Mouse (Mus musculus) gastrocnemius, postnatal 4 days (tissue): ENCODE measurements around the gene Fam155a. TPM values are rescaled to one million over a fixed set of nuclear protein-coding genes. Genes with fewer than 3 reads are reported as not detected.
"Not testable (repeated sequence)": the region's sequence is repeated elsewhere in the genome, so short reads cannot be mapped to it uniquely, and the experiment has no call there.

Experiments used
- DNase-seq, 2 experiments: peaks; one replicate each; pipeline ENCODE4 v3.0.0; 2021 to 2022; ENCODE audit warnings: low spot score in 2 of 2, mixed read lengths in 2 of 2
- total RNA-seq, 2 experiments: library from RNA; stranded (reverse); gene quantifications; 2 replicates each; pipeline ENCODE4 v1.2.3; 2021

Fam155a gene
- total RNA-seq, 2 experiments from 2014 or later, result 1.1 to 1.2 TPM

GRCm38 (mm10) chr8:9404651-9405050 lies 366.3 kb downstream of the Fam155a start:
- no peak for DNase-seq

GRCm38 (mm10) chr8:9402393-9402792 lies 368.6 kb downstream of the Fam155a start:
- no peak for DNase-seq

- no peak for DNase-seq
Observed at GRCm38 (mm10) chr8:9398606-9399263, 372.2 kb downstream of the Fam155a start.

- no peak for DNase-seq
Observed at GRCm38 (mm10) chr8:9398040-9398439, 372.9 kb downstream of the Fam155a start.

- DNase-seq, result no peak
Observed at GRCm38 (mm10) chr8:9394670-9395069, 376.3 kb downstream of the Fam155a start.

- no peak for DNase-seq
Observed at GRCm38 (mm10) chr8:9393246-9393645, 377.7 kb downstream of the Fam155a start.

- not testable (repeated sequence) for DNase-seq
Observed at GRCm38 (mm10) chr8:9390229-9390628, 380.7 kb downstream of the Fam155a start.

GRCm38 (mm10) chr8:9369201-9369600 lies 401.8 kb downstream of the Fam155a start:
- no peak for DNase-seq

GRCm38 (mm10) chr8:9367721-9368120 lies 403.2 kb downstream of the Fam155a start:
- DNase-seq, result no peak

GRCm38 (mm10) chr8:9365381-9365780 lies 405.6 kb downstream of the Fam155a start:
- no peak for DNase-seq

- peak in 1 of 2 experiments; percentile 20 for DNase-seq
Observed at GRCm38 (mm10) chr8:9348523-9349135, 422.3 kb downstream of the Fam155a start.

GRCm38 (mm10) chr8:9347163-9347562 lies 423.8 kb downstream of the Fam155a start:
- no peak for DNase-seq

- no peak for DNase-seq
Observed at GRCm38 (mm10) chr8:9344136-9344535, 426.8 kb downstream of the Fam155a start.

- DNase-seq, result no peak
Observed at GRCm38 (mm10) chr8:9342998-9343397, 428.0 kb downstream of the Fam155a start.

GRCm38 (mm10) chr8:9342593-9342992 lies 428.4 kb downstream of the Fam155a start:
- DNase-seq, result no peak

- DNase-seq, result no peak
Observed at GRCm38 (mm10) chr8:9337905-9338304, 433.1 kb downstream of the Fam155a start.

- no peak for DNase-seq
Observed at GRCm38 (mm10) chr8:9335933-9336303, 435.0 kb downstream of the Fam155a start.

- no peak for DNase-seq
Observed at GRCm38 (mm10) chr8:9335285-9335932, 435.6 kb downstream of the Fam155a start.

GRCm38 (mm10) chr8:9332766-9333165 lies 438.2 kb downstream of the Fam155a start:
- DNase-seq, result no peak

GRCm38 (mm10) chr8:9309456-9309855 lies 461.5 kb downstream of the Fam155a start:
- DNase-seq, result peak in 1 of 2 experiments; percentile 16

- DNase-seq, result no peak
Observed at GRCm38 (mm10) chr8:9303526-9304135, 467.3 kb downstream of the Fam155a start.

- DNase-seq, result no peak
Observed at GRCm38 (mm10) chr8:9295046-9295445, 475.9 kb downstream of the Fam155a start.
